8 mouse cellular contexts compared by ENCODE assay signal in genomic region chr12:76593839-76594322, GRCm38 (mm10).
A peak's percentile ranks its signal among the peaks of the same experiment; 100 is the strongest.
DNase-seq lines count a peak whose midpoint lies in the region; ATAC-seq and TF ChIP-seq lines count a peak whose summit lies in the region.

No protein-coding gene starts in this region.

- no peak overlapping the region for H3K4me3 ChIP-seq in neural tube, embryonic 13.5 days
- H3K4me3 ChIP-seq in neural tube, embryonic 15.5 days (replicated peaks) = no peak overlapping the region
- no peak overlapping the region for H3K4me3 ChIP-seq in embryonic fibroblast, embryonic 13.5 days (ENCODE audit: insufficient read depth, low read length)
- H3K4me3 ChIP-seq in heart, embryonic 10.5 days = no peak overlapping the region
- peak overlapping the region; percentile 24; the same call in 1 of the 2 replicates for H3K4me3 ChIP-seq in liver, embryonic 16.5 days (ENCODE audit: low read depth, low read length)
- H3K4me3 ChIP-seq in olfactory bulb, adult 2 months (ENCODE audit: insufficient read depth, low read depth, low read length) = no peak overlapping the region

- no peak for DNase-seq in heart, embryonic 10.5 days (ENCODE audit: low spot score)
- DNase-seq in kidney, postnatal 36 days = peak; percentile 75 to 81
- peak; percentile 47 for DNase-seq in urinary bladder, postnatal 10 days (ENCODE audit: low spot score)

- TF ChIP-seq CTCF in embryonic fibroblast, embryonic 13.5 days (IDR thresholded peaks at IDR 0.05; ENCODE audit: borderline replicate concordance, insufficient read depth, low read length) = no peak
- TF ChIP-seq CTCF in olfactory bulb, adult 2 months (IDR thresholded peaks at IDR 0.05; ENCODE audit: insufficient read depth, low read depth, low read length) = no peak

- H3K9ac ChIP-seq in neural tube, embryonic 13.5 days = no peak overlapping the region
- no peak overlapping the region for H3K9ac ChIP-seq in neural tube, embryonic 15.5 days (replicated peaks)
- H3K9ac ChIP-seq in liver, embryonic 16.5 days (ENCODE audit: low read depth, low read length) = peak overlapping the region; percentile 64

- 0 out of 2 replicates have a peak overlapping the region, but pooled peaks have one; percentile 10 for H3K27ac ChIP-seq in neural tube, embryonic 13.5 days (replicated peaks)
- H3K27ac ChIP-seq in neural tube, embryonic 15.5 days (replicated peaks) = no peak overlapping the region
- H3K27ac ChIP-seq in embryonic fibroblast, embryonic 13.5 days (ENCODE audit: insufficient read depth, low read length) = peak overlapping the region; percentile 74
- H3K27ac ChIP-seq in heart, embryonic 10.5 days = peak overlapping the region; percentile 74; the same call in 1 of the 2 replicates
- peak overlapping the region; percentile 94 for H3K27ac ChIP-seq in liver, embryonic 16.5 days (ENCODE audit: low read length)
- peak overlapping the region; percentile 95 for H3K27ac ChIP-seq in olfactory bulb, adult 2 months (ENCODE audit: insufficient read depth, low read depth, low read length)

- 17% methylated on average over 7 of the region's 7 CpGs for WGBS in neural tube, embryonic 13.5 days
- 9% methylated on average over 7 of the region's 7 CpGs for WGBS in neural tube, embryonic 15.5 days
- WGBS in heart, embryonic 10.5 days = 20% methylated on average over 7 of the region's 7 CpGs
- WGBS in liver, embryonic 16.5 days (ENCODE audit: insufficient replicate concordance) = 14% methylated on average over 7 of the region's 7 CpGs
- WGBS in olfactory bulb, adult 2 months = 6% methylated on average over 7 of the region's 7 CpGs

- peaks cover 15% of the 10 kb centered on the region for H3K4me1 ChIP-seq in neural tube, embryonic 13.5 days (replicated peaks)
- peaks cover 14% of the 10 kb centered on the region for H3K4me1 ChIP-seq in neural tube, embryonic 15.5 days
- H3K4me1 ChIP-seq in embryonic fibroblast, embryonic 13.5 days (ENCODE audit: control insufficient read depth, insufficient read depth, low read length) = peaks cover 13% of the 10 kb centered on the region
- peaks cover 34% of the 10 kb centered on the region for H3K4me1 ChIP-seq in heart, embryonic 10.5 days
- H3K4me1 ChIP-seq in liver, embryonic 16.5 days (ENCODE audit: control insufficient read depth, low read depth, low read length) = peaks cover 48% of the 10 kb centered on the region
- peaks cover 32% of the 10 kb centered on the region for H3K4me1 ChIP-seq in olfactory bulb, adult 2 months (ENCODE audit: control insufficient read depth, insufficient read depth, low read length)

- peak; percentile 33; the same call in 1 of the 2 replicates for ATAC-seq in neural tube, embryonic 13.5 days (ENCODE audit: low read depth)
- ATAC-seq in neural tube, embryonic 15.5 days (ENCODE audit: low FRiP score) = no peak
- ATAC-seq in liver, embryonic 16.5 days (ENCODE audit: low read depth) = peak; percentile 91

- no peaks in the 10 kb centered on the region for H3K9me3 ChIP-seq in neural tube, embryonic 13.5 days
- no peaks in the 10 kb centered on the region for H3K9me3 ChIP-seq in neural tube, embryonic 15.5 days (replicated peaks)
- H3K9me3 ChIP-seq in heart, embryonic 10.5 days = no peaks in the 10 kb centered on the region
- no peaks in the 10 kb centered on the region for H3K9me3 ChIP-seq in liver, embryonic 16.5 days (replicated peaks; ENCODE audit: control insufficient read depth, low read length)

- no peak overlapping the region for H3K4me2 ChIP-seq in neural tube, embryonic 13.5 days
- H3K4me2 ChIP-seq in neural tube, embryonic 15.5 days = no peak overlapping the region
- peak overlapping the region; percentile 42 for H3K4me2 ChIP-seq in liver, embryonic 16.5 days (ENCODE audit: low read depth, low read length)

- no peaks in the 10 kb centered on the region for H3K36me3 ChIP-seq in neural tube, embryonic 13.5 days
- peaks cover 4% of the 10 kb centered on the region; the same call in 1 of the 2 replicates for H3K36me3 ChIP-seq in neural tube, embryonic 15.5 days
- H3K36me3 ChIP-seq in heart, embryonic 10.5 days = peaks cover 7% of the 10 kb centered on the region; the same call in 1 of the 2 replicates
- H3K36me3 ChIP-seq in liver, embryonic 16.5 days (ENCODE audit: control insufficient read depth, insufficient read depth) = peaks cover 36% of the 10 kb centered on the region

- peak; percentile 70 for TF ChIP-seq POLR2A in embryonic fibroblast, embryonic 13.5 days (IDR thresholded peaks at IDR 0.05; ENCODE audit: low read depth, low read length)
- no peak for TF ChIP-seq POLR2A in olfactory bulb, adult 2 months (IDR thresholded peaks at IDR 0.05; ENCODE audit: insufficient read depth, low read depth, low read length)

- H3K27me3 ChIP-seq in neural tube, embryonic 13.5 days = no peaks in the 10 kb centered on the region
- H3K27me3 ChIP-seq in neural tube, embryonic 15.5 days (replicated peaks) = 0 out of 2 replicates have a peak, but pooled peaks cover 4% of the 10 kb centered on the region
- H3K27me3 ChIP-seq in heart, embryonic 10.5 days (ENCODE audit: insufficient read depth, poor library complexity, severe bottlenecking) = peaks cover 13% of the 10 kb centered on the region
- no peaks in the 10 kb centered on the region; the same call in 1 of the 2 replicates for H3K27me3 ChIP-seq in liver, embryonic 16.5 days (ENCODE audit: control insufficient read depth, insufficient read depth, low read depth, low read length)
